Mouse (Mus musculus): ENCODE measurements around the gene Rcc1l. TPM values are rescaled to one million over a fixed set of nuclear protein-coding genes. Genes with fewer than 3 reads are reported as not detected.

Rcc1l gene
- polyA plus RNA-seq, 1 experiment from 2014 or later: 44.3 TPM

- 92% methylated on average over 6 of the region's 6 CpGs for WGBS
- peaks cover 12% of the 10 kb centered on the region for H3K4me1 ChIP-seq
- no peak overlapping the region for H3K27ac ChIP-seq
- no peak for DNase-seq (ENCODE audit: extremely low spot score, low spot score)
- no peak overlapping the region for H3K4me3 ChIP-seq
- H3K9me3 ChIP-seq: peaks cover 6% of the 10 kb centered on the region; the same call in 1 of the 2 replicates
- no peaks in the 10 kb centered on the region for H3K27me3 ChIP-seq (ENCODE audit: poor library complexity, severe bottlenecking)
- peaks cover 27% of the 10 kb centered on the region for H3K36me3 ChIP-seq (replicated peaks)
Observed at GRCm38 (mm10) chr5:134123846-134124245, 52.7 kb downstream of the Rcc1l start.

GRCm38 (mm10) chr5:134121893-134122259 is 54.7 kb downstream of the Rcc1l start:
- peaks cover 12% of the 10 kb centered on the region for H3K4me1 ChIP-seq
- no peak for DNase-seq (ENCODE audit: extremely low spot score, low spot score)
- H3K9me3 ChIP-seq: peaks cover 5% of the 10 kb centered on the region; the same call in 1 of the 2 replicates
- H3K27me3 ChIP-seq (ENCODE audit: poor library complexity, severe bottlenecking): no peaks in the 10 kb centered on the region
- H3K27ac ChIP-seq: no peak overlapping the region
- H3K4me3 ChIP-seq: no peak overlapping the region
- 84% methylated on average over 4 of the region's 4 CpGs for WGBS
- H3K36me3 ChIP-seq (replicated peaks): peaks cover 25% of the 10 kb centered on the region

DNA sequence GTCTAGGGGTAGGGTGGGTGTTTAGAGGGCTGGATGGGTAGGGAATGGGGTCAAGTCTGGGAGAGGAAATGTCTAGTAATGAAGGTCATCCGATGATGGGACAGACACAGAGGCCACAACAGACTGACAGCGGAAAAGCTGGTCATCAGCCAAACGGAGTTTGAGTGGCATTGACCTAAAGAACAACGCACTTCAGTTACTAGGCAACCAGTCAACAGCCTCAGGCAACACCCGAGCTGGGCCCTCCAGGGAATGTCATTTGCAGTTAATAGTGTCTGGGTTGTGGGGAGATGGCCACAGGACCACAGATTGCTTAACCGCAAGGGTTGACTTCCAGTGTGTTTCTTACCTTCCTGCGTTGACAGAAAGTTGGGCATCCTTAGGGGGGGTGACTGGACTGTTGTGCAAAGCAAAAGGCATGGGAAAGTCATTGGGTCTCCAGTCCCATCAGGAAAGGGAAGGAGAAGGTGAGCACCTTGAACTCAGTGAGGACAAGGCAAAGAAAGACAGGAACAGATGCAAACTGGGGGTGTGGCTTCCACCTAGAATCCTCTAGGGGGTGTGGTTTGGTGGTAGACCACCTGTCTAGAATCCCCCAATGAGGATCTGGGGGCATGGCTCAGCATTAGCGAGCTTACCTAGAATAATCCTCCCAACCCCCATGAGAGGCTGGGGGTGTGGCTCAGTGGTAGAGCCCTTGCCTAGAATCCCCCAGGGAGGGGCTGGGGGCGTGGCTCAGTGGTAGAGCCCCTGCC is 55.3 kb downstream of the Rcc1l start:
- Histone ChIP-seq H3K4me3 (no peak overlapping the region), H3K27me3 (ENCODE audit: poor library complexity, severe bottlenecking) (no peaks in the 10 kb centered on the region), H3K36me3 (replicated peaks) (peaks cover 20% of the 10 kb centered on the region), H3K9me3 (no peaks in the 10 kb centered on the region), H3K27ac (no peak overlapping the region), H3K4me1 (peaks cover 12% of the 10 kb centered on the region)
- 79% methylated on average over 9 of the region's 9 CpGs for WGBS
- DNase-seq (ENCODE audit: extremely low spot score, low spot score): no peak

- Histone ChIP-seq H3K36me3 (replicated peaks) (peaks cover 15% of the 10 kb centered on the region), H3K4me3 (no peak overlapping the region), H3K27ac (no peak overlapping the region), H3K9me3 (no peaks in the 10 kb centered on the region), H3K4me1 (peaks cover 12% of the 10 kb centered on the region), H3K27me3 (ENCODE audit: poor library complexity, severe bottlenecking) (no peaks in the 10 kb centered on the region)
- WGBS: 90% methylated on average over 3 of the region's 3 CpGs
- no peak for DNase-seq (ENCODE audit: extremely low spot score, low spot score)
Observed at GRCm38 (mm10) chr5:134120135-134120534, 56.4 kb downstream of the Rcc1l start.

DNA sequence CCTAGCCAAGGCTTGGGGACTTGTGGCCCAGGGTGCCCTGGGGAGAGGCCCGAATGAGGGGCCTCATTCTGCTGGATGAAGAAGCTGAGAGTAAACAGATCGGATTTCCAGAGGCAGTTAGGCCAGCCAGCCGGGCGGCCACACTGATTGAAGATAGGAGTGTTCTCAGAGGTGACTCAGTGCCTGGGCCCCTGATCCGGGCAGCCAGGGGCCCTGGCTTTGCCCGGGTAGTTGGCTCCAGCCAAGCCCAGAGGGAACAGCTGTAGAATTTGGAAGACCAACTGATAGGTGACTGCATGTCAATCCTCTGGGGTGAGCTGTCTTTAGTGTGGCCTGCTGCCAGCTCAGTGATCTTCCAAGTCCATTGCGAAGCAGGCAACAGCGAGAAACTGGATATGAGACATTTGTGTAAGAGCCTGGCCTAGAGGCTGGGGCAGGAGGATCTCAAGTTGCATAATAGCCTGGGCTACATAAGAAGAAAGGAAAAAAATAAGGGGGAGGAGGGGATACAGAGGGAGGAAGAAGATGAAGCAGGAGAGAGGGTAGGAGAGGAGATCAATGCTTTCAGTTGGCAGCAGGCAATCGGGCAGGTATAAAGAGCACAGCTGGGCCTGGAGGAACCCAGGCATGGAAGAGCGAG is 57.0 kb downstream of the Rcc1l start:
- no peaks in the 10 kb centered on the region for H3K9me3 ChIP-seq
- peaks cover 15% of the 10 kb centered on the region for H3K36me3 ChIP-seq (replicated peaks)
- peaks cover 12% of the 10 kb centered on the region for H3K4me1 ChIP-seq
- no peak overlapping the region for H3K4me3 ChIP-seq
- no peak for DNase-seq (ENCODE audit: extremely low spot score, low spot score)
- no peak overlapping the region for H3K27ac ChIP-seq
- no peaks in the 10 kb centered on the region for H3K27me3 ChIP-seq (ENCODE audit: poor library complexity, severe bottlenecking)
- WGBS: 78% methylated on average over 10 of the region's 10 CpGs

DNA sequence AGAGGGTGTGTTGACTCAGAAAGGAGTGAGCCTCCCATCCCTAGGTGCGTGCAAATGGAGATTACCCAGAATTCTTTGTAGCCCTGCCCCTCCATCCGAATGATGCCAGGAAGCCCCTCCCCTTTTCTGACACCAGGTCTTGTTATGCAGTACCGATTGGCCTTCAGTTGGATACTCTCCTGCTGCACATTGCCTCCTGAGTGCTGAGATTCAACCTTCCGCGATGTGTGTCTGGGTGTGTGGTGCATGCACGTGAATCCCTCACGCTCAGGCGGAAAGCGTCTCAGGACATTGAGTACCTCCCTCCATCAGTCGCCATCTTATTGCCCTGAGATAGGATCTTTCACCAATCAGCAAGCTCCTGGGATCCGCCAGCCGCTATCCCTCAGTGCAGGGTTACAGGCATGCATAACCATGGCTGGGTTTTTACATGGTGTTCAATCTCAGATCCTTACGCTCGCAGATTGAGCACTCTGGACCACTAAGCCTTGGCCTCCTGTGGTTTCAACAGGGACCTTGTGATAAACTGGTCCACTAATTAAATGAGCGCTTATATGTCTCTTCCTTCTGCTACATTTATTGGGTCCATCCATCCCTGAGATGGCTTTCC is 57.7 kb downstream of the Rcc1l start:
- no peak for DNase-seq (ENCODE audit: extremely low spot score, low spot score)
- Histone ChIP-seq H3K4me1 (peaks cover 12% of the 10 kb centered on the region), H3K9me3 (no peaks in the 10 kb centered on the region), H3K27ac (no peak overlapping the region), H3K36me3 (replicated peaks) (peaks cover 15% of the 10 kb centered on the region), H3K4me3 (no peak overlapping the region), H3K27me3 (ENCODE audit: poor library complexity, severe bottlenecking) (no peaks in the 10 kb centered on the region)
- WGBS: 95% methylated on average over 15 of the region's 15 CpGs

DNA sequence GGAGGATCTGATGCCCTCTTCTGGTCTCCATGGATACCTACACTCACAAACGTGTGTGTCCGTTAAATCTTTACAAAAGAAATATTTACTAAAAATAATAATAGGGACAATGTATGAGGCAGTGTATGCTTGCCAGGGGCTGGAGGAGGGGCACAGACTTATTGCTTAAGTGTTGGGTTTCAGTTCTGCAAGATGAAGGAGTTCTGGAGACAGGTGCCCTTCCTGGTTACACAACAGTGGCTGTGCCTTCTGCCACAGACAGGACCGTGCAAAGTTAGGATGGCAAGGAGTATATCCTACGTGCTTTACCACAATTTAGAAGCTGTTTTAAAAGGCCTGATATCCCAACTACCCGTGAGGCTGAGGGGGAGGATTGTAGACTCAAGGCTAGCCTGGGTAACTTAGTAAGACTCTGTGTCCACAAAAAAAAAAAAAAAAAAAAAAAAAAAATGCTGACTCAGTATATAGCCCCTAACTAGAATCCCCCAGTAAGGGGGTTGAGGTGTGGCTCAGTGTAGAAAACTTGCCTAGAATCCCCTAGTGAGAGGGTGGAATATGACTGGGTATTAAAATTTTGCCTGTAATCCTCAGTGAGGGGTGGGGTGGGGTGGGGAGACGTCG is 60.8 kb downstream of the Rcc1l start:
- DNase-seq (ENCODE audit: extremely low spot score, low spot score): no peak
- peaks cover 5% of the 10 kb centered on the region for H3K4me1 ChIP-seq
- no peak overlapping the region for H3K27ac ChIP-seq
- H3K27me3 ChIP-seq (ENCODE audit: poor library complexity, severe bottlenecking): no peaks in the 10 kb centered on the region
- peaks cover 24% of the 10 kb centered on the region for H3K36me3 ChIP-seq (replicated peaks)
- no peak overlapping the region for H3K4me3 ChIP-seq
- no peaks in the 10 kb centered on the region for H3K9me3 ChIP-seq
- 95% methylated on average over 7 of the region's 7 CpGs for WGBS

DNA sequence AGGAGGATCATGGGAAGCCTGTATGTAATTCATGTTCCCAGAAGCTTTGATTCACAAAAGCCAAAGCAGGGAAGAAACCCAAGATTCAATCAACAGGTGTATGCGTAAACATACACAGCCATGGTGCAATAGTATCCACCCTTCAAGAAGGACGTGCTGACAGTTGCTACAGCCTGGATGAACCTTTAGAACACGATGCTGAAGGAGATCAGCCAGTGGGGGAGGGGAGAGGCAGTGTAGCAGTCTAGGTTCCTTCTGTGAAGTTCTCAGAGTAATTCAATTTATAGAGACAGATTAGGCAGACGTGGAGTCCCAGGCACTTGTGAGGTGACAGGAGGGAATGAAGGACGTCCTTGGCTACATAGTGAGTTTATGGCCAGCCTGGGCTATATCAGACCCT is 61.6 kb downstream of the Rcc1l start:
- Histone ChIP-seq H3K36me3 (replicated peaks) (peaks cover 26% of the 10 kb centered on the region), H3K4me3 (no peak overlapping the region), H3K27me3 (ENCODE audit: poor library complexity, severe bottlenecking) (no peaks in the 10 kb centered on the region), H3K4me1 (peaks cover 5% of the 10 kb centered on the region), H3K9me3 (no peaks in the 10 kb centered on the region), H3K27ac (no peak overlapping the region)
- 83% methylated on average over 5 of the region's 5 CpGs for WGBS
- DNase-seq (ENCODE audit: extremely low spot score, low spot score): no peak

DNA sequence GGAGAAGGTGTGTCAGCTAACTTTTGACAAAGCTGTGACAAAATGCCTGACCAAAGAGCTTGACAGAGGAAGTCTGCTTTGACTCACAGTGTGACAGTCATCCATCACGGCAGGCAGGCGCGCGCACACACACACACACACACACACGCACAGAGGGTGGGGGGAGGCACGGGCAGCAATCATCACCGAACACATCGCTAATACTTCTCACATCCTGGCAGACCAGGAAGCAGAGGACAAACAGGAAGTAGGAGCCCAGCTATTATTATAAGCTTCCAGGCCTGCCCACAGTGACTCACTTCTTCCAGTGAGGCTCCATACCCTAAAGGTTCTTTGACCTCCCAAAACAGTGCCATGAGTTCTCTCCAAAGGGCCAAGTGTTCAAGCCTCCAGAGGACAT is 70.7 kb downstream of the Rcc1l start:
- H3K27me3 ChIP-seq (ENCODE audit: poor library complexity, severe bottlenecking): no peaks in the 10 kb centered on the region
- no peak overlapping the region for H3K4me3 ChIP-seq
- H3K27ac ChIP-seq: no peak overlapping the region
- H3K9me3 ChIP-seq: peaks cover 4% of the 10 kb centered on the region; the same call in 1 of the 2 replicates
- H3K36me3 ChIP-seq (replicated peaks): peaks cover 26% of the 10 kb centered on the region
- no peak for DNase-seq (ENCODE audit: extremely low spot score, low spot score)
- 95% methylated on average over 8 of the region's 8 CpGs for WGBS
- H3K4me1 ChIP-seq: peaks cover 23% of the 10 kb centered on the region

DNA sequence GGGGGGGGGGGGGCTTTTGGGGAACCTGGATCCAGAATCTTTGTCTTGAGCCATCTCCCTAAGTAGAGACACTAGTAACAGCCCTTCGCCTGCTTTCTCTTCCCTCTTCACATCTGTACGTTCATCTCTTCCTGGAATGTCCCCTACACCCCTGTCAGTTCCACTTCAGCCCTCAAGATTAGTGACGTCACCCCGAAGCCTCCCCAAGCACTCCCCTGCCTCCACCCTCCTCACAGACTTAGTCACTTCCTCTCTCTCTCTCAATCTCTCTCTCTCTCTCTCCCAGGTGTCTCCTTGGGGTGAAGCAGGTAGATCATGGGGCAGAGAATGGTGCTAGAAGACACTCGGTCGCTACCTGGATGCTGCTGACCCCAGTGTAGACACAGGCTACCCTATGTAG is 73.9 kb downstream of the Rcc1l start:
- H3K27me3 ChIP-seq (ENCODE audit: poor library complexity, severe bottlenecking): no peaks in the 10 kb centered on the region
- peaks cover 21% of the 10 kb centered on the region for H3K36me3 ChIP-seq (replicated peaks)
- no peak overlapping the region for H3K27ac ChIP-seq
- no peaks in the 10 kb centered on the region for H3K9me3 ChIP-seq
- DNase-seq (ENCODE audit: extremely low spot score, low spot score): no peak
- WGBS: 71% methylated on average over 6 of the region's 6 CpGs
- H3K4me3 ChIP-seq: no peak overlapping the region
- H3K4me1 ChIP-seq: peaks cover 47% of the 10 kb centered on the region

DNA sequence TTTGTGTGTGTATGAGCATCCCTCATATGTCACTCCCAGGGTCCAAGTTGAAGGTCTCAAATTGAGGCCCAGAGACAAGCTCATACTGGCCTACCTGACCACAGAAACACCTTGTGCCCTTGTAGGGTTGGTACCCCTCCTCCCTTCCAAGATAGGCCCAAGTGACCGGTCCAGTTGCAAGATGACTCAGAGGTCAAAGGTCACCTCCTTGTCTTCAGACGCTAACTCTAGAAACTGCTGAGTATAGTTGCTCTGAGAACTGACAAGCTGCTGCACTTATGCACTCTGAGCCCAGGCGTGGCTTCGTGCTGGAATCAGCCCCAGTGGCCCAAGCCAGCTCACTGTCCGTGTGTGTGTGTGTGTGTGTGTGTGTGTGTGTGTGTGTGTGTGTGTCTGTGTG is 74.7 kb downstream of the Rcc1l start:
- Histone ChIP-seq H3K4me3 (no peak overlapping the region), H3K27ac (no peak overlapping the region), H3K4me1 (peaks cover 47% of the 10 kb centered on the region), H3K9me3 (no peaks in the 10 kb centered on the region), H3K27me3 (ENCODE audit: poor library complexity, severe bottlenecking) (no peaks in the 10 kb centered on the region), H3K36me3 (replicated peaks) (peaks cover 16% of the 10 kb centered on the region)
- 35% methylated on average over 5 of the region's 5 CpGs for WGBS
- no peak for DNase-seq (ENCODE audit: extremely low spot score, low spot score)

DNA sequence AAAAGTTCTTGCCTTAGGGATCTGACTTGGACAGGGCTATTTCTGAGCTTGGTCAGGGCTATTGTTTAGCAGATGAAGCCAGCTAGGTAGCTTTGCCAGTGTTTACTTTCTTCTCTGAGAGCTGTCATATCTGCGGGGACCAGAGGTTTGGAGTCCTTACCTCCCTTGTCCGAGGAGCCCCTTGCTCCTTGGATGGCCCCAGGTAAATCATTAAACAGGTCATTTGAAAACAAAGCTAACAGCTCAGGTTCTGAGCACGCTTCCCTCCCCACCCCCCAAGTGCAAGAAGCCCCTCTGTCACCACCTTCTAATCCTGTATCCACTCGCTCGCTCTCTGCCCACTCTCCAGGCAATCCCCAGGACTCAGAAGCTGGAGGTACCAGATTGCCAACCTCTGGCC is 75.3 kb downstream of the Rcc1l start:
- Histone ChIP-seq H3K4me1 (peaks cover 47% of the 10 kb centered on the region), H3K4me3 (peak overlapping the region; percentile 86; the same call in 1 of the 2 replicates), H3K9me3 (no peaks in the 10 kb centered on the region), H3K36me3 (replicated peaks) (peaks cover 12% of the 10 kb centered on the region), H3K27ac (no peak overlapping the region), H3K27me3 (ENCODE audit: poor library complexity, severe bottlenecking) (no peaks in the 10 kb centered on the region)
- 66% methylated on average over 5 of the region's 5 CpGs for WGBS
- no peak for DNase-seq (ENCODE audit: extremely low spot score, low spot score)
